Mouse (Mus musculus) embryonic facial prominence, embryonic 12.5 days (tissue): Measurements from ENCODE around the gene Agtr1a. TPM values are rescaled to one million over a fixed set of nuclear protein-coding genes. Genes with fewer than 3 reads are reported as not detected.
A peak's percentile ranks its signal among the peaks of the same experiment; 100 is the strongest.

ENCODE experiments used
- ATAC-seq: fragments of 200-750 bp; cut with Nextera tagmentation; 2 replicates; pipeline ENCODE4 v1.8.0; 2017; ENCODE audit not compliant: insufficient number of reproducible peaks, insufficient read depth, low FRiP score, low TSS enrichment
- H3K27ac ChIP-seq: fragments of 300-500 bp; sonication (generic); 2 replicates; pipeline ENCODE4 v1.5.1; 2016; ENCODE audit warnings: mild to moderate bottlenecking
- H3K27me3 ChIP-seq: fragments of 300-500 bp; sonication (generic); 2 replicates; pipeline ENCODE4 v1.6.1; 2016; ENCODE audit warnings: mild to moderate bottlenecking, moderate library complexity
- H3K36me3 ChIP-seq: fragments of 300-500 bp; sonication (generic); 2 replicates; pipeline ENCODE4 v1.6.1; 2016; ENCODE audit warnings: mild to moderate bottlenecking
- H3K4me1 ChIP-seq: fragments of 300-500 bp; sonication (generic); 2 replicates; pipeline ENCODE4 v1.6.1; 2016
- H3K4me2 ChIP-seq: fragments of 300-500 bp; sonication (generic); replicated peaks from 2 replicates; pipeline ENCODE4 v1.6.1; 2016; ENCODE audit warnings: mild to moderate bottlenecking, moderate library complexity
- H3K4me3 ChIP-seq: fragments of 300-500 bp; sonication (generic); 2 replicates; pipeline ENCODE4 v1.5.1; 2016; ENCODE audit warnings: mild to moderate bottlenecking
- H3K9ac ChIP-seq: fragments of 300-500 bp; sonication (generic); 2 replicates; pipeline ENCODE4 v1.6.1; 2016; ENCODE audit warnings: mild to moderate bottlenecking, moderate library complexity
- H3K9me3 ChIP-seq: fragments of 300-500 bp; sonication (generic); 2 replicates; pipeline ENCODE4 v1.6.1; 2016; ENCODE audit warnings: mild to moderate bottlenecking, moderate library complexity
- WGBS: fragments of 180-500 bp; shearing (Covaris S2); methylation state at CpG from one replicate; pipeline ENCODE4 v1.1.7; 2016; 5-methylcytosine and 5-hydroxymethylcytosine counted together
- polyA plus RNA-seq: library from polyadenylated mRNA; unstranded; fragments of >200 nt; fragmentation: Nextera tagmentation; extraction: Ambion mirVana; gene quantifications from 2 replicates; pipeline ENCODE4 v1.2.1, GENCODE M21; 2016

Gene Agtr1a
- 3.8 and 4.9 TPM in 2 replicates for polyA plus RNA-seq

DNA sequence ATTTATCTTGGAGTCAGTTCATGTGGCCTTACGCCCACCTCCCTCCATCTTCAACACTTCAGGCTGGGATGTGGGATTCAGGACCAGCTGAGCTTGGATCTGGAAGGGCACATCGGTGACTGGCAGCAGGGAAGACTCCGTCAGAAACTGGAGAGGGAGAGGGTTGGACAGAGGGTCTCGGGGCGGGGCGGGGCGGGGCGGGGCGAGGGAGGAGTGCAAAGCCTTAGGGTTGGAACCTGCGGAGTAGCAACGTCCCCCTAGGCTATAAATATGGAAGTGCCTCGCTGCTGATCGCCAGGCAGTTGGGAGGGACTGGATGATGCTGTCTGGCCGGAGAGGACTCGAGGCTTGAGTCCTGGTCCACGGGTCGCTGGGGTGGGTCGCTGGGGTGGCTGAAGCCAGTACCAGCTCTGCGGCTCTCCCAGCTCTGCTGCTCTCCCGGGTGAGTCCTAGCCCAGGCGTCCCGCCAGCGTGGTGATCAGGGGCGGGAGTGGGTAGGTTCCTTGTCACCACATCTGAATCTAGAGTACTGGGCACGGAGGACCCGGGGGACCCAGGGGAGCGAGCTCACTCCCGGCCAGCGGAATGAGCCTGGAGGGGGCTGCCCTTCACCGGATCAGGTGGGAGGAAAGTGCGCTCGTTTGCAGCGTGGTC lies at the start of gene Agtr1a:
Gene Agtr1a (plus strand): TSS at position 294 of the 654 bp plus-strand sequence.
- Histone ChIP-seq H3K4me3 (peak within 1 kb of the TSS; percentile 58), H3K4me2 (peak within 1 kb of the TSS; percentile 96), H3K4me1 (peaks cover 4% of the 10 kb centered on the region; the same call in 1 of the 2 replicates), H3K27me3 (no peaks in the 10 kb centered on the region), H3K36me3 (no peaks in the 10 kb centered on the region), H3K9me3 (no peaks in the 10 kb centered on the region), H3K9ac (peak within 1 kb of the TSS; percentile 60), H3K27ac (no peak within 1 kb of the TSS)
- under 1% methylated on average over 31 of the region's 33 CpGs for WGBS
- ATAC-seq = peak; percentile 92

DNA sequence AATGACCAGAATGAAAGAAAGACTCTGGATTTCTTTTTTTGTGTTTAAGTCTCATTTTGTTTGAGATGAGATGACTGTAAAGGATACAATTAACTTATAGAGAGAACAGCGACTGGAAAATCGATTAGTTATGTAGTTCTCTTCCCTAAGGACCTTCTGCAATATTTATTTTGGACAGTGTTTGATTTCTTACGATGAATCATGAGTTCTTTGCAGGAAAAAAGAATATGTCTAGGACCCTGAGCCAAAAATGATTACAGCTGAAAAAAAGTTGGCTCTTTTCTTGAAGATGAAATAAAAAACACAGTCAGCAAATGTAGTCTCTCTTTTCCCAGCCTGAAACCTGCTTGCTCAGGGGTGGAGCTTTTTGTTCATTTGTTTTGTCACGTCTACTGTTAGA lies 26.0 kb upstream of the Agtr1a start:
- Histone ChIP-seq H3K9ac (no peak overlapping the region), H3K27ac (no peak overlapping the region), H3K9me3 (no peaks in the 10 kb centered on the region), H3K27me3 (no peaks in the 10 kb centered on the region), H3K4me3 (no peak overlapping the region), H3K36me3 (no peaks in the 10 kb centered on the region), H3K4me1 (no peaks in the 10 kb centered on the region), H3K4me2 (no peak overlapping the region)
- 87% methylated on average over 4 of the region's 4 CpGs for WGBS
- no peak for ATAC-seq

DNA sequence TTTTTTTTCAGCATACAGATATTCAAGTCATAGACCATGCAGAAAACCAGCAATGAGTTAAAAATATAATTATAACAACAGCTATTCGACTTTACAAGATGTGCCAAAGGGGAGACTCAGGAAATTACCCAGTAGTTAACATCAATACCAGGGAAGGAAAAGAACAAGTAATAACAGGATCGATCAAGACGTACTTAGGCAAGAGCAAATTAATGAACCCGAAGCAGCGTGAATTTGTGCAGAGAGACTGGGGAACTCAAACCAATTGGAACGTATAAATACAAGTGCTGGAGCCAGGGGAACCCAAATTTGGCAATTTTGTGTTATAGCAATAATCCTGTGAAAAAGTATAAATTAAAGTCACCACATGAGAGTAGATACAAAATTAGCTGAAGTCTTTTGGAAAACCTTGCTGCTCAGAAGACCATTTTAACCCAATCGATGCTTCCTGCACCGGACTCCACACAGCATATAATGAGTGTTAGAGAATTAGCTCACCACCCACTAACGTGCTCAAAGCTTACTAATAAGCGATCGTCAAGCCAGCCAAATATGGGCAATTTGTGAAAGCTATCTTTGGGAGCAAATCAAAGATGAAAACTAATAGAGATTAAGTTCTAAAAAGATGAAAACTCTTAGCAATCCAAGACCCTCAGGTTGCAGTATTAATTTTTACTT lies 11.4 kb upstream of the Agtr1a start:
- no peaks in the 10 kb centered on the region for H3K27me3 ChIP-seq
- H3K9ac ChIP-seq = no peak overlapping the region
- no peak overlapping the region for H3K4me2 ChIP-seq
- H3K27ac ChIP-seq = no peak overlapping the region
- no peaks in the 10 kb centered on the region for H3K4me1 ChIP-seq
- H3K9me3 ChIP-seq = no peaks in the 10 kb centered on the region
- 85% methylated on average over 11 of the region's 11 CpGs for WGBS
- ATAC-seq = no peak
- H3K36me3 ChIP-seq = no peaks in the 10 kb centered on the region
- H3K4me3 ChIP-seq = no peak overlapping the region

DNA sequence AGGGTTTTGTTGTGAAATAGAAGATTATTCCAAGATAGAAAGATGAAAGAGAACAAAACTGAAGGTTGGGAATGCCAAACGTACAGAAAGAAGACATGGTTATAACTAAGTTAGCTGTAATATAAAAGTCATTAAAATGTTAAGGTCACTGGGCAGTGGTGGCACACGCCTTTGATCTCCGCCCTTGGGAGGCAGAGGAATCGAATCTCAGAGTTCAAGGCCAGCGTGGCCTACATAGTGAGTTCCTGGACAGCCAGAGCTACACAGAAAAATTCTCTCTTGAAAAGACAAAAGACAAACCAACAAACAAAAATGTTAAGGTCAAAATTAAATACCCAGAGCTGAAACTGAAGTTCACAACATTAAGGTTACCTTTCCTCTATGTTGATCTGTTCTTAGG lies 5.2 kb upstream of the Agtr1a start:
- no peak for ATAC-seq
- no peaks in the 10 kb centered on the region for H3K9me3 ChIP-seq
- no peak overlapping the region for H3K27ac ChIP-seq
- H3K4me3 ChIP-seq = no peak overlapping the region
- no peaks in the 10 kb centered on the region for H3K36me3 ChIP-seq
- no peak overlapping the region for H3K9ac ChIP-seq
- no peaks in the 10 kb centered on the region for H3K4me1 ChIP-seq
- no peaks in the 10 kb centered on the region for H3K27me3 ChIP-seq
- no peak overlapping the region for H3K4me2 ChIP-seq
- WGBS = 74% methylated on average over 5 of the region's 5 CpGs

DNA sequence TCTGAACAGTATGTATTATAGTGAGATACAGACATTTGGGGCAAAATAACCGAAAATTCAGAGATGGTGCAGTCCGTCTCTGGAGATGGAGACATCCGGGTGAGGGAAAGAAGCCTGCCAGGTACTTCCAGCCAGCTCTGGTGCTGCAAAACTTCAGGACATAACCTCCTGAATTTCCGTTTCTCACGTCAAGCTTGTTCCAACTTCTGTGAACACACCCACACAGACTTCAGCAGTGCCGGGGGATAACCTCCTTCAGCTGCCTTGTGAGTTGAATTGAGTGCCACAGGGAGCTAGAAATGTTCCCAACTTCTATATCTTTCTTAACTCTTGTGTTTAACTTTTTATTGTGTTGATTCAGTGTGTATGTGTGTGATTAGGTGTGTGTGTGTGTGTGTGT lies 4.4 kb upstream of the Agtr1a start:
- Histone ChIP-seq H3K4me1 (peaks cover 1% of the 10 kb centered on the region; the same call in 1 of the 2 replicates), H3K9ac (no peak overlapping the region), H3K27me3 (no peaks in the 10 kb centered on the region), H3K4me2 (no peak overlapping the region), H3K36me3 (no peaks in the 10 kb centered on the region), H3K4me3 (no peak overlapping the region), H3K27ac (no peak overlapping the region), H3K9me3 (no peaks in the 10 kb centered on the region)
- ATAC-seq = no peak
- WGBS = 85% methylated on average over 6 of the region's 6 CpGs

DNA sequence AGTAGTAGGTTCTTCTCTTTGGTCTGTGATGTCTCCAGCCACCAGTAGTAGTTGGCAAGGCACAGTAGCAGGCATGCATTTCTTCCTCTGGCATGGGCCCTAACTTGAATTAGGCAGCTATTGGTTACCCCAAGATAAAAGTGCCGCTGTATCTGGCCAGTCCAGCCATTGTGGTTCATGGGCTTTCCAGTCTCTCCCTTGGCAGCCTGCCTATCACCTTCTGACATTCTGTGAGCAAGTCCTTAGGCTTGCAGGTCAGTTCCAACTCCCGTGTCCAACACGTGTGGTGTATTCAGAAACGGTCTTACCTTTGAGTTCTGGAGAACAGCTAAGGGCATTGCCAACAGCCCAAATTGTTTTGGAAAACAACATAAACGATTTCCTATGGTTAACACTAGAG lies 3.7 kb upstream of the Agtr1a start:
- no peak overlapping the region for H3K27ac ChIP-seq
- H3K9me3 ChIP-seq = no peaks in the 10 kb centered on the region
- H3K9ac ChIP-seq = no peak overlapping the region
- H3K27me3 ChIP-seq = no peaks in the 10 kb centered on the region
- ATAC-seq = no peak
- no peaks in the 10 kb centered on the region for H3K36me3 ChIP-seq
- no peak overlapping the region for H3K4me2 ChIP-seq
- peaks cover 4% of the 10 kb centered on the region; the same call in 1 of the 2 replicates for H3K4me1 ChIP-seq
- WGBS = 81% methylated on average over 5 of the region's 5 CpGs
- H3K4me3 ChIP-seq = no peak overlapping the region

DNA sequence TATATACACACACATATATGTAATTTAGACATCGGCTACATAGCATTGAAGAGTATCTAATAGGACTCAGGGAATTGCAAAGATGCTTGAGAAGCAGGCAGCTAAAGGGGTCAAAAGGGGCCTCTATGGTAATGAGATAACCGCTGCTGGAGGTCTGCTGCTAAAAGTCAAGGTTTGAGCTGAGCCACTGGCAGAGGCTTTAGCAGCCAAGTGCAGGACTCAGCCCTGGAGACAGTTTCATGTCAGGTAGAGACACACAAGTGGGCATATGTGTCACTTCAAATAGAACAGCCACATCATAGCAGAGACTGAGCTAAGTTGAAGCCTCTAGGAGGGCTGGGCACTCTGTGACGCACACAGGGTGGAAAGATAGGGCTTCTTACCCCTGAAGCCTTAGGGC lies 1.6 kb upstream of the Agtr1a start:
- Histone ChIP-seq H3K27me3 (no peaks in the 10 kb centered on the region), H3K9me3 (no peaks in the 10 kb centered on the region), H3K4me3 (no peak overlapping the region), H3K4me1 (peaks cover 4% of the 10 kb centered on the region; the same call in 1 of the 2 replicates), H3K9ac (no peak overlapping the region), H3K36me3 (no peaks in the 10 kb centered on the region), H3K27ac (no peak overlapping the region), H3K4me2 (no peak overlapping the region)
- WGBS = 66% methylated on average over 3 of the region's 3 CpGs
- no peak for ATAC-seq

DNA sequence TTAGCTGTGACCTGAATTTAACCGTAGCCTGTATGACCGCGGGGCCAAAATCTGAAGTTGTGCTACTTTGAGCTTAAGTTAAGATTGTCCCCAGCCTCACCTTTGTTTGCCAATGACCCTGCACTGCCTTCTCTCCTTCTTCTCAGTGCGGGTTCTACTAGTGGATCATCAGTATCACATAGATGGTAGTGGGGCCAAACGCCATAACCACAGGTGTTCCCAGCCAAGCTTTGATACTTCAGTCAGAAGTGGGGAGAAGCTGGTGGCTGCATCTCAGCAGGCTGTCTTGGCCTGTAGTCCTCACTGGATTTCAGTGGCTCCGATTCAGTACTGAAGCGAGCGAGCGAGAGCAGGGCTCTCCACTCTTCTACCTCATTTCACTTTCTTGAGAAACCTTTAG lies 672 bp downstream of the Agtr1a start:
- no peaks in the 10 kb centered on the region for H3K36me3 ChIP-seq
- H3K9me3 ChIP-seq = no peaks in the 10 kb centered on the region
- WGBS = 22% methylated on average over 9 of the region's 9 CpGs
- no peak overlapping the region for H3K27ac ChIP-seq
- no peaks in the 10 kb centered on the region for H3K27me3 ChIP-seq
- H3K4me1 ChIP-seq = peaks cover 4% of the 10 kb centered on the region; the same call in 1 of the 2 replicates
- H3K4me3 ChIP-seq = peak overlapping the region; percentile 58
- H3K4me2 ChIP-seq = peak overlapping the region; percentile 96
- H3K9ac ChIP-seq = no peak overlapping the region
- no peak for ATAC-seq

DNA sequence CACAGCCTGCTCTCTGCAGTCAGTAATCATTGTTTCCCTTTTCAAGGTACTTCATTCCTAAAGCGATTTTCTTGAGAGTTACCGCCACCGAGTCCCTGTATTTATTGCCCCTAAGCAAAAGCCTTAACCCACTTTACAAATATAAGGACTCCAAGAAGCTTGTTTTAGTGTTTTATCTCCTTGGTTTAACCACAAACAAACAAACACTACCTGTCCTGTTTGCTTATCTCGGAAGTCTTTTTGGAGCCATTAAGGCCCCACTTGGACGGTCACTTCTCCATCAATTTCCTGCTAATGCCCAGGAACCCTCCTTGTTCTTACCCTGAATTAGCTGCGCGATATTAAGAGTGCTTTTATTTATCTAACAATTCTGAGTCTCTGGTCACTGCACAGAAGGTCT lies 1.4 kb downstream of the Agtr1a start:
- H3K4me3 ChIP-seq = no peak overlapping the region
- no peaks in the 10 kb centered on the region for H3K36me3 ChIP-seq
- no peak for ATAC-seq
- WGBS = 73% methylated on average over 7 of the region's 7 CpGs
- H3K4me1 ChIP-seq = peaks cover 4% of the 10 kb centered on the region; the same call in 1 of the 2 replicates
- no peaks in the 10 kb centered on the region for H3K9me3 ChIP-seq
- no peaks in the 10 kb centered on the region for H3K27me3 ChIP-seq
- H3K27ac ChIP-seq = no peak overlapping the region
- H3K9ac ChIP-seq = no peak overlapping the region
- no peak overlapping the region; the same call in 1 of the 2 replicates for H3K4me2 ChIP-seq

DNA sequence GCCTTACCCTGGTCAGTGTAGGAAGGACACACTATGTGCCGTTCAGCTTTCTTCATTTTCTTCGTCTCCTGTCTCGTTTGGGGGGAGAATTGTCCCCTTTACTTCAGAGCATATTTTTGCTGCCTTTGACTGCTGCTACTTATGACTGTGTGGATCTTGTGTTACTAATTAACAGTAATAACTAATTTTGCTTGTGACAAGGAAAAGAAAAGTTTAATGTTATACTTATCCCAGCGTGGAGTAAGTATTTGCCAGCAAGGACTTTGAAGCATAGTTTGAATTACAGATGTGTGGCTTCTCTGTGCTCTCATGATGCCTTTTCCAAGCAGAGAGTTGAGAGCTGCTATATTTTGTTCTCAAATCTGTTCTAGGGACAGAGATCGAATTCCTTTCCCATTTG lies 2.3 kb downstream of the Agtr1a start:
- H3K27me3 ChIP-seq = no peaks in the 10 kb centered on the region
- 80% methylated on average over 5 of the region's 5 CpGs for WGBS
- no peak for ATAC-seq
- H3K4me3 ChIP-seq = no peak overlapping the region
- no peaks in the 10 kb centered on the region for H3K36me3 ChIP-seq
- no peak overlapping the region for H3K9ac ChIP-seq
- no peak overlapping the region for H3K27ac ChIP-seq
- H3K9me3 ChIP-seq = no peaks in the 10 kb centered on the region
- H3K4me2 ChIP-seq = no peak overlapping the region
- H3K4me1 ChIP-seq = peaks cover 4% of the 10 kb centered on the region; the same call in 1 of the 2 replicates

DNA sequence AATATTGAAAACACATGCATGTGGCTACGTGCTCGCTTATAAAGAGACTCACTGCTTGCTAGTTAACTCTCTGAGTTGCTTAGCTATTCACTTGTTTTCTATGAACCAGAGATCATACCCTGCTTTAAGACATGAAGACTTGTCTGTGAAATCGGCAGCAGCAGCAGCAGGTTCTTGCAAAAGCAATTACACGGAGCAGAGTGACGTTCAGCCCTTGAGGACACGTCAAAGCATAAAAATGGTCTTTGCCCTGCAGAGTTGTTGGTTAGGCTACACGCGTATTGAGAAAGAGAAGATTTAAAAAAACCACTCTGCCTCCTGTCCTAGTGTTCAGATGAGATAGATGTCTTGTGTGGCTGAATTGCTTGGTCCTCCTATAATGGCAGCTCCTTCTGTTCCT lies 3.7 kb downstream of the Agtr1a start:
- peaks cover 4% of the 10 kb centered on the region; the same call in 1 of the 2 replicates for H3K4me1 ChIP-seq
- no peak overlapping the region for H3K27ac ChIP-seq
- WGBS = 69% methylated on average over 8 of the region's 8 CpGs

More for the DNA sequence above, 3.7 kb downstream of the Agtr1a start:
- Histone ChIP-seq H3K9me3 (no peaks in the 10 kb centered on the region), H3K27me3 (no peaks in the 10 kb centered on the region), H3K4me2 (no peak overlapping the region), H3K9ac (no peak overlapping the region), H3K4me3 (no peak overlapping the region), H3K36me3 (no peaks in the 10 kb centered on the region)
- ATAC-seq = no peak
